Mouse (Mus musculus) testis, adult 2 months (tissue): ENCODE measurements around the gene Carmil1. TPM values are rescaled to one million over a fixed set of nuclear protein-coding genes. Genes with fewer than 3 reads are reported as not detected.

Source experiments
- H3K27ac ChIP-seq: fragments of 200-500 bp; 2 replicates; pipeline ENCODE4 v1.5.1; 2012; ENCODE audit warnings: low read depth, low read length; ENCODE audit not compliant: control insufficient read depth, insufficient read depth
- H3K27me3 ChIP-seq: fragments of 200-500 bp; 2 replicates; pipeline ENCODE4 v1.6.1; 2012; ENCODE audit warnings: mild to moderate bottlenecking, low read length, moderate library complexity; ENCODE audit not compliant: control insufficient read depth, insufficient read depth
- H3K36me3 ChIP-seq: fragments of 200-500 bp; 2 replicates; pipeline ENCODE4 v1.6.1; 2012; ENCODE audit warnings: mild to moderate bottlenecking, low read length; ENCODE audit not compliant: control insufficient read depth, insufficient read depth
- H3K4me1 ChIP-seq: fragments of 200-500 bp; 2 replicates; pipeline ENCODE4 v1.6.1; 2012; ENCODE audit warnings: low read length; ENCODE audit not compliant: control insufficient read depth, insufficient read depth
- H3K4me3 ChIP-seq: fragments of 200-500 bp; 2 replicates; pipeline ENCODE4 v1.5.1; 2012; ENCODE audit warnings: low read depth, mild to moderate bottlenecking, low read length, moderate library complexity, mixed read lengths; ENCODE audit not compliant: control insufficient read depth
- CTCF ChIP-seq: fragments of 200-500 bp; IDR thresholded peaks from 2 replicates; pipeline ENCODE4 v1.5.1; 2012; ENCODE audit warnings: low read depth, mild to moderate bottlenecking, inconsistent platforms, low read length, moderate library complexity; ENCODE audit not compliant: control insufficient read depth, insufficient read depth, insufficient replicate concordance
- POLR2A ChIP-seq: fragments of 200-500 bp; IDR thresholded peaks from 2 replicates; pipeline ENCODE4 v1.6.1; 2012; ENCODE audit warnings: low read depth, mild to moderate bottlenecking, inconsistent platforms, low read length, moderate library complexity; ENCODE audit not compliant: control insufficient read depth
- polyA plus RNA-seq: library from polyadenylated mRNA; depleted of rRNA; stranded (reverse); fragments of >200 nt; gene quantifications from 2 replicates; pipeline ENCODE4 v1.2.3, GENCODE M21; 2012; rRNA removed

Carmil1 gene
- polyA plus RNA-seq, 1 experiment, result 32.8 TPM

DNA sequence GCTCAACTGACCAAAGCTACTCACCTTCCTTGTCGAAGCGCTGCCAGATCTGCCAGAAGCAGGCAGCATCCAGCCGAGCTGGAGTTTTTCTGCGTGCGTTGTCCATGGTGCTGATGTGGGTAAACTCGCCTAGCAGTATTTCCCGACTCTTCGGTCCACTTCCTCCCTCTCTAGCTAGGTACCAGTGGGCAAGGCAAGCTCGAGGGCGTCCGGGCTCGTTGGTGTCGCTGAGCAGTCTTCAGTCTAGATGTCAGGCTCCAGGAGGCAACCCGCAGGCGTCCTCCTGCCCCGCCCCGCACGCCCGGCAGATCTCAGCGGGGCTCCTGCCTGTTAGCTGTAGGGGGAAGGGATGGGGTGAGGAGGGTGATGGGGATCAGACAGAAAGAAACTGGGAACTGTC, 289.7 kb downstream of the Carmil1 start, which contains the start of gene Scgn:
Gene Scgn, minus strand, starts transcription at position 287 of the 400 bp plus-strand sequence.
- no peak within 1 kb of the TSS for H3K27ac ChIP-seq
- H3K4me1 ChIP-seq, result no peaks in the 10 kb centered on the region; the same call in 1 of the 2 replicates
- H3K27me3 ChIP-seq, result no peaks in the 10 kb centered on the region
- TF ChIP-seq CTCF (no peak), POLR2A (no peak)
- no peaks in the 10 kb centered on the region for H3K36me3 ChIP-seq
- H3K4me3 ChIP-seq, result no peak within 1 kb of the TSS

DNA sequence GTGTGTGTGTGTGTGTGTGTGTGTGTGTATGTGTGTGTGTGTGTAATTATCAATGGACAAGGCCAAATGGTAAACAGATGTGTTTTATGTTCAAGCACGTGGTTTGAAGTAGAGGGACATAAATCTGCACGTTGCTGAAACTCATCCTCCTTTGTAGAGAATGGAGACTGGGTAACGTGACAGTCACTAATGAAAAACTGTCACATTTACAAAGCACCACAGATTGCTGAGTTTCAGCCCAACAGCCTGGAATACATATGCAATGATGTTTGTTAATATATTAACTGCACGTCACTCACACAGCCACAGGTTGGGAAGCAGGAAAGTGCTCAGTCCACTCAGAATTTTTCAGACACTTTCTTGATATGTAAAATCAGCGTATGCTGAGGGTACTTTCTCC, 290.1 kb downstream of the Carmil1 start:
- TF ChIP-seq CTCF (no peak), POLR2A (no peak)
- Histone ChIP-seq H3K27me3 (no peaks in the 10 kb centered on the region), H3K4me1 (no peaks in the 10 kb centered on the region; the same call in 1 of the 2 replicates), H3K36me3 (no peaks in the 10 kb centered on the region), H3K27ac (no peak overlapping the region), H3K4me3 (no peak overlapping the region)

DNA sequence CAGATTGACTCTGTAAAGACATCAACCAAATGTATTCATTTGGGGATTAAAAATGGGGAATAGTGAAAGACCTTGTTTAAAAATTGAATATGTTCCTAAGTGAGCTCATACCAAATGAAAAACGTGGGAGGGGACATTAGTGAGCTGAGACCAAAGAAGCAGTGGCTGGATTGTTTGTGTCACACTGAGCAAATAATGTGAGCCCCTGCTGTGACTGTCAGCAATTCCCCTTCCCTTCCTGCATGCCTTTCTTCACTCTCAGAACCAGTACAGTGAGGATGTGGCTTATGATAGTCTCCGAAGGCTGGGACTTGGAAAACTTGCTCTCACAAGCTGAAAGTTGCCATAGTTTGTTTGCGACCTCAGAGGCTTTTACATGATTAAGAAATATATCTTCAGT, 295.5 kb downstream of the Carmil1 start:
- no peak overlapping the region for H3K4me3 ChIP-seq
- H3K36me3 ChIP-seq, result no peaks in the 10 kb centered on the region
- TF ChIP-seq CTCF, result no peak
- no peak for TF ChIP-seq POLR2A
- no peaks in the 10 kb centered on the region for H3K4me1 ChIP-seq
- H3K27me3 ChIP-seq, result no peaks in the 10 kb centered on the region
- H3K27ac ChIP-seq, result no peak overlapping the region

DNA sequence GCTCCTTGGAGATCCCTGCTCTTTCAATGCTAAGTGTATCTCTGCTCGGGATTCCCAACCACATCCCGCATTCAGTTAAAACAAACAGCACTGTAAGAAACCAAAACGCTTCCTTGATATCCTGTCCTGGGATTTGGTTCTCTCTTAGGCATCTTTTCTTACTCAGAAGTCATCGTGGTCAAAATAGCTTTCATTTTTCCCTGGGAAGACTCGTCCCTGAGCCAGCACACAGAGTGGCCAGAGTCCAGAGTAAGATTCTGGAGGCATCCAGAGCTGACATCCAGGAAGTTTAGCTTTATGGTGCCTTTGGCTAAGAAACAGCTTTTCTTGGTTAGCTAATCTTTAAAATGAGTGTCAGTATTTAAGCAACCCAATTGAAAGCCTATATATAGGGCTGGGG, 308.3 kb downstream of the Carmil1 start:
- H3K27me3 ChIP-seq, result no peaks in the 10 kb centered on the region
- no peak overlapping the region for H3K27ac ChIP-seq
- TF ChIP-seq CTCF, result no peak
- no peak overlapping the region for H3K4me3 ChIP-seq
- H3K4me1 ChIP-seq, result no peaks in the 10 kb centered on the region
- no peaks in the 10 kb centered on the region for H3K36me3 ChIP-seq

DNA sequence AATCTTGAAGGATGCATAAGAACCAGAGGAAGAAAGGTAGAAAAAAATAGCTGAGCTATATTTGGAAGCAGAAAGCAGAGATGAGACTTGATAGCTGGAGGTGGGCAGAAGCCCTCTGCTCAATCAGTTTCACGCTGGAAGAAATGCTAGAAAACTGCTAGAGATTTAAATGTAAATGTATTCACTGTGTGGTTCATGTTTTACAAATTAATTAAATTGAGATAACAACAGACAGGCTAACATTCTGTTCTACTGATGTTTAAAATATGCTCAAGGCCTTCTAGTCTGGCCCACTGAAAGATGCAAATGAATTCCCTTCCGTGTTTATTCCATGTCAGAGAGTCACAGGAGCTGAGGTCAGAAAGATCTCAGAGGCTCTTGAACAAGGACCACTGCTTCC, 308.7 kb downstream of the Carmil1 start:
- no peak overlapping the region for H3K27ac ChIP-seq
- H3K4me3 ChIP-seq, result no peak overlapping the region
- TF ChIP-seq POLR2A (no peak), CTCF (no peak)
- H3K27me3 ChIP-seq, result no peaks in the 10 kb centered on the region
- no peaks in the 10 kb centered on the region for H3K4me1 ChIP-seq
- no peaks in the 10 kb centered on the region for H3K36me3 ChIP-seq

DNA sequence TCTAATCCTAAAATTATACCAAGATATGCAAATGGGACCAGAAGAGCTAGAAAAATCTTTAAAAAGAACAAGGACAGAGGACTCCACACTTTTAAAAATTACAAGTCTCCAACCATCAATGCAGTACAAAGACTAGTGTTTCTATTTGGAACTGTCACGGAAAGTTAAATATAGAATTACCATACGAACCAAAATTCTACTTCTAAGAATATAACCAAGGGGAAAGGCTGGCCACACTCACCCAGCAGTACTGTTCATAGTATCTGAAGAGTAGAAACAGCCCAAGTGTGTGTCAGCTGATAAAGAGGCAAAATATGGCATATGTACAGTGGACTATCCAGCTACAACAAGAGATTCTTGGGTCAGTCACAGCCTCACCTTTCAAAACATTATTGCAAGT, 315.7 kb downstream of the Carmil1 start:
- Histone ChIP-seq H3K27ac (no peak overlapping the region), H3K36me3 (no peaks in the 10 kb centered on the region), H3K4me1 (no peaks in the 10 kb centered on the region), H3K4me3 (no peak overlapping the region), H3K27me3 (no peaks in the 10 kb centered on the region)
- TF ChIP-seq POLR2A, result no peak

Other genes with a start within 250 kb of the Carmil1 start
- gene Cmah, start 46.6 kb upstream of the Carmil1 start, polyA plus RNA-seq, result 0.23 TPM in 2 replicates